Mouse (Mus musculus) heart, embryonic 10.5 days (tissue): ENCODE measurements at regions not wholly inside any gene's neighbourhood (a gene's known extent, or its start where the extent isn't known, plus 50 kb on each side); places are given as distances from the start of the nearest gene placed in this dataset.

Source experiments
- DNase-seq: peaks from one replicate; pipeline ENCODE4 v3.0.0-alpha.2; 2017; ENCODE audit warnings: low spot score
- H3K27ac ChIP-seq: fragments of 300-500 bp; sonication (generic); 2 replicates; pipeline ENCODE4 v1.5.1; 2016; ENCODE audit warnings: mild to moderate bottlenecking
- H3K27me3 ChIP-seq: fragments of 300-500 bp; sonication (generic); 2 replicates; pipeline ENCODE4 v1.6.1; 2016; ENCODE audit warnings: mild to moderate bottlenecking; ENCODE audit not compliant: poor library complexity, insufficient read depth, severe bottlenecking
- H3K36me3 ChIP-seq: fragments of 300-500 bp; sonication (generic); 2 replicates; pipeline ENCODE4 v1.6.1; 2016; ENCODE audit warnings: mild to moderate bottlenecking, moderate library complexity
- H3K4me1 ChIP-seq: fragments of 300-500 bp; sonication (generic); 2 replicates; pipeline ENCODE4 v1.6.1; 2016; ENCODE audit warnings: mild to moderate bottlenecking
- H3K4me3 ChIP-seq: fragments of 300-500 bp; sonication (generic); 2 replicates; pipeline ENCODE4 v1.5.1; 2016; ENCODE audit warnings: mild to moderate bottlenecking, moderate library complexity
- H3K9me3 ChIP-seq: fragments of 300-500 bp; sonication (generic); 2 replicates; pipeline ENCODE4 v1.6.1; 2016; ENCODE audit warnings: mild to moderate bottlenecking, moderate library complexity
- WGBS: fragments of 180-500 bp; shearing (Covaris S2); methylation state at CpG from one replicate; pipeline ENCODE4 v1.1.7; 2016; 5-methylcytosine and 5-hydroxymethylcytosine counted together

DNA sequence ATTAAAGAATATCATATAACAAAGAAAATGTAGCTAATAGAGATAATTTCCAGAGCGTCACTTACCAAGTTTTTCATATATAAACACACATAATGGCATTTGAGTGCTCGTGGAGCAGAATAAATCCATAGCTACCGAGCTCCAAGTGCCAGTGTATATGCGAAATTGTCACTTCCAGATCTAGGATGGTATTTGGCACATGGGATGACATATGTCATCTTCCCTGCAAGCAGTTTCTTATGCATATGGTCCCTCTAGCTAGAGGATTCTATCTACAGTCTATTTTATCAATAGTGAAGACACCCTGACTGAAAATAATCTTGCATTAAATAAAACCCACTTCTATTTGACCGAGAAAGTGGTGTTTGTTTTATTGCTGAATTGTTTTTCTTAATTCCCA lies 109.6 kb upstream of the Cdh6 start:
- no peaks in the 10 kb centered on the region for H3K9me3 ChIP-seq
- 0 out of 2 replicates have a peak, but pooled peaks cover 2% of the 10 kb centered on the region for H3K4me1 ChIP-seq
- no peaks in the 10 kb centered on the region for H3K36me3 ChIP-seq
- 88% methylated on average over 5 of the region's 5 CpGs for WGBS
- no peak for DNase-seq
- H3K27me3 ChIP-seq, result no peaks in the 10 kb centered on the region
- no peak overlapping the region for H3K27ac ChIP-seq
- no peak overlapping the region for H3K4me3 ChIP-seq

- DNase-seq, result no peak
- Histone ChIP-seq H3K4me3 (no peak overlapping the region), H3K27ac (no peak overlapping the region), H3K36me3 (no peaks in the 10 kb centered on the region), H3K27me3 (no peaks in the 10 kb centered on the region), H3K4me1 (peaks cover 11% of the 10 kb centered on the region), H3K9me3 (no peaks in the 10 kb centered on the region)
- WGBS, result 79% methylated on average over 8 of the region's 8 CpGs
These were observed 103.4 kb upstream of the Cdh6 start for GRCm38 (mm10) chr15:13276909-13277235.

GRCm38 (mm10) chr15:13276225-13276908 lies 102.9 kb upstream of the Cdh6 start:
- WGBS, result 53% methylated on average over 5 of the region's 5 CpGs

GRCm38 (mm10) chr15:13275326-13275725 lies 101.9 kb upstream of the Cdh6 start:
- no peaks in the 10 kb centered on the region for H3K9me3 ChIP-seq
- no peaks in the 10 kb centered on the region for H3K27me3 ChIP-seq
- WGBS, result 22% methylated on average over 5 of the region's 5 CpGs

More at GRCm38 (mm10) chr15:13276225-13276908, 102.9 kb upstream of the Cdh6 start:
- H3K36me3 ChIP-seq, result no peaks in the 10 kb centered on the region
- H3K27ac ChIP-seq, result no peak overlapping the region
- no peak for DNase-seq
- no peaks in the 10 kb centered on the region for H3K9me3 ChIP-seq
- no peak overlapping the region for H3K4me3 ChIP-seq
- H3K27me3 ChIP-seq, result no peaks in the 10 kb centered on the region
- peaks cover 11% of the 10 kb centered on the region for H3K4me1 ChIP-seq

DNA sequence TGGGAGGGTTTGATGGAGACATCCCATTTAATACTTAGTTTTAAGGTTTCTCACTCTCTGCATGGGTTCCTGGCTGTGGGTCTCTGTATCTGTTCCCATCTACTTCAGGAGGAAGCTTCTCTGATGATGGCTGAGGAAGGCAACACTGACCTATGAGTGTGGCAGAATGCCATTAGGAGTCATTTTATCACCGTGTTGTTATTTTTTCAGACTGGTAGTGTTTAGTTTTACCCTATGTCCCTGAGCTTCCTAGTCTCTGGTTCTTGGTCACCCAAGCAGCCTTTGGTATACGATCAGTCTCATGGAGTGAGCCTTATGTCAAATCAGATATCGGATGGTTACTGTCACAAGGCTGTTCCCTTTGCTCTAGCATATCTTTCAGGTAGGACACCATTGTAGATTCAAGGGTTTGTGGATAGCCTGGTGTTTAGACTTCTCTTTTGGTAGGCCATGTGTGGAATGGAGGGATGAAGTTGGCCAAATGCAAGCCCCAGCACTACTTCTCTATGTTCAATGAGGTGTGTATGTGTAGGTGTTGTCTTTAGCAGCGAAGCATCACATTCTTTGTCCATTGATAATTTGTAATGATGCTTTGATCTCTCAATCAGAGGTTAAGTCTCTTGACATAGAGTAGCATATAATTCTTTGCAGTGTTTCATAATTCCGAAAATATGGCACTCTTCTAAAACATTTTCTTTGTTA lies 101.0 kb upstream of the Cdh6 start:
- Histone ChIP-seq H3K27me3 (no peaks in the 10 kb centered on the region), H3K36me3 (no peaks in the 10 kb centered on the region), H3K4me1 (peaks cover 11% of the 10 kb centered on the region), H3K4me3 (no peak overlapping the region), H3K27ac (no peak overlapping the region), H3K9me3 (no peaks in the 10 kb centered on the region)
- no peak for DNase-seq
- WGBS, result 85% methylated on average over 5 of the region's 5 CpGs

More at GRCm38 (mm10) chr15:13275326-13275725, 101.9 kb upstream of the Cdh6 start:
- no peak for DNase-seq
- Histone ChIP-seq H3K4me1 (peaks cover 11% of the 10 kb centered on the region), H3K4me3 (no peak overlapping the region), H3K36me3 (no peaks in the 10 kb centered on the region), H3K27ac (no peak overlapping the region)

GRCm38 (mm10) chr15:13246053-13246696 lies 72.7 kb upstream of the Cdh6 start:
- WGBS, result 89% methylated on average over 11 of the region's 11 CpGs

DNA sequence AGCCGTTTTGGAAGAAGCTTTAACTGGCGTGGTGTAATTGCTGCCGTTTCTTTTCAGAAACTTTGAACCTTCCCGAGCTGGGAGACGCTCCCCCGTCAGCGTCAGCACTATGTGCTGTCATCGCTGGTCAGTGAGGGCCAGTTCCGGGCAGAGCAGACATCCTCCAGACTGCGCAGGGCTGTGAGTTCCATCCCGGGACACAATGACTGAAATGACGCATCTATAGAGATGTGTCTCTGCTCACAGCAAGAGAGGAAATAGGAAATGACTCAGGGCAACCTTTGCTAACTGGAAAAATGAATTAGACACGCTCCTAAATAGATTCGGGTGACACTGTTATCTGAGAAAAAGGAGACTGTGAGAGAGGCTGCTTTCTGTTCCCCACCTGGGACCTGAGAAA lies 70.8 kb upstream of the Cdh6 start:
- 18% methylated on average over 14 of the region's 14 CpGs for WGBS
- Histone ChIP-seq H3K36me3 (no peaks in the 10 kb centered on the region), H3K27me3 (no peaks in the 10 kb centered on the region), H3K27ac (peak overlapping the region; percentile 29; the same call in 1 of the 2 replicates), H3K4me3 (peak overlapping the region; percentile 40; the same call in 1 of the 2 replicates), H3K4me1 (0 out of 2 replicates have a peak, but pooled peaks cover 4% of the 10 kb centered on the region), H3K9me3 (no peaks in the 10 kb centered on the region)
- peak; percentile 77 for DNase-seq

More at GRCm38 (mm10) chr15:13246053-13246696, 72.7 kb upstream of the Cdh6 start:
- Histone ChIP-seq H3K27ac (no peak overlapping the region), H3K27me3 (no peaks in the 10 kb centered on the region), H3K4me1 (0 out of 2 replicates have a peak, but pooled peaks cover 4% of the 10 kb centered on the region), H3K36me3 (no peaks in the 10 kb centered on the region), H3K9me3 (no peaks in the 10 kb centered on the region), H3K4me3 (no peak overlapping the region)
- no peak for DNase-seq

- Histone ChIP-seq H3K9me3 (no peaks in the 10 kb centered on the region), H3K4me1 (0 out of 2 replicates have a peak, but pooled peaks cover 4% of the 10 kb centered on the region), H3K4me3 (no peak overlapping the region), H3K36me3 (no peaks in the 10 kb centered on the region), H3K27me3 (no peaks in the 10 kb centered on the region), H3K27ac (no peak overlapping the region)
- DNase-seq, result no peak
- WGBS, result 71% methylated on average over 4 of the region's 4 CpGs
These were observed 70.1 kb upstream of the Cdh6 start for GRCm38 (mm10) chr15:13243561-13243960.

DNA sequence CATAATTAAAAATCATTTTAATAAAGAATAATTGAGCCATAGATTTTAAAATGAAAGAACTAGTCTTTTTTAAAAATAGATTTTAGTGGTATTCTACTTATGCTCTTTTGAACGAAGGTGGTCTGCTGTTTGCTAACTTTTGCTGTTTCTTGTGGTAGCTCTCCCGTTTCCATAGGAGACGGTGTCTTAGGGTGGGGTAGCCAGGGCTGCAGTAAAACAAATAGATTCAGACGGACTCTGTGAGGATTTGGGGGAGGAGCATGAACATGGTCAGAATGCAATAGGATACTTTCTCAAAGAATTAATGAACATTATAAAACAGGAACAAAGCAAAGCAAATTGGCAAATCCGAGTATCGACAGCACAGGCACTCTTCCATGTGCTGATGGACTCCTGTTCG lies 67.5 kb upstream of the Cdh6 start:
- Histone ChIP-seq H3K36me3 (no peaks in the 10 kb centered on the region), H3K9me3 (no peaks in the 10 kb centered on the region), H3K27me3 (no peaks in the 10 kb centered on the region), H3K4me1 (0 out of 2 replicates have a peak, but pooled peaks cover 4% of the 10 kb centered on the region), H3K4me3 (no peak overlapping the region), H3K27ac (no peak overlapping the region)
- 79% methylated on average over 7 of the region's 7 CpGs for WGBS
- no peak for DNase-seq

DNA sequence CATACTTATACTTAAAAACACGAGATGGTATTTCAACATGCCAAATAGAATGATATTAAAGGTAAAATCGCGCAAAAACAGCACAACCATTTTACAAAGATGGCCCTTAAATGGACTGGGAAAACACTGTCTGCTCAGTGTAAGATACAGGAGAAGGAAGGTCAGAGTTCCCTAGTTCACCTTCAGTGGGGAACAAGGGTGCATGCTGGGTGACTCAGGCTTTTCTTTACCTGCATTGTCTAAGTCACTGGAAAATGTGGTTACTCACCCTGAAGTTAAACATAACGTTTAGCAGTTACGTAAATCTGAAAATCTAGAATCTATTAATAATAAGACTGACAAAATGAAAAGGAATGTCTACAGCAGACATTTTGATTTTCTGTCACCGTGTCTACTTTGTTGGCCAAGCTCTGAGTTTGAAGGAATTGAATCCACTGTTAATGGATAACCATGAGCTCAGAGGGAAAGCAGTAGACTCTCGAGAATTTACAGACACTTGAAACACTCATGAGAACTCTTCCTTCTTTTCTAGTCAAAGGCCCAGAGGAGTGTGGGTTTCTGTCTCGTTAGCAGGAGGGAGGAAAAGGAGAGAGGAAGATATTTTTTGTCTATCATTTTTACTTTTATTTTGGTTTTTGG lies 63.5 kb upstream of the Cdh6 start:
- no peaks in the 10 kb centered on the region for H3K9me3 ChIP-seq
- no peak overlapping the region for H3K27ac ChIP-seq
- DNase-seq, result no peak
- H3K27me3 ChIP-seq, result no peaks in the 10 kb centered on the region
- H3K4me3 ChIP-seq, result no peak overlapping the region
- H3K36me3 ChIP-seq, result no peaks in the 10 kb centered on the region
- H3K4me1 ChIP-seq, result no peaks in the 10 kb centered on the region
- WGBS, result 76% methylated on average over 8 of the region's 8 CpGs

DNA sequence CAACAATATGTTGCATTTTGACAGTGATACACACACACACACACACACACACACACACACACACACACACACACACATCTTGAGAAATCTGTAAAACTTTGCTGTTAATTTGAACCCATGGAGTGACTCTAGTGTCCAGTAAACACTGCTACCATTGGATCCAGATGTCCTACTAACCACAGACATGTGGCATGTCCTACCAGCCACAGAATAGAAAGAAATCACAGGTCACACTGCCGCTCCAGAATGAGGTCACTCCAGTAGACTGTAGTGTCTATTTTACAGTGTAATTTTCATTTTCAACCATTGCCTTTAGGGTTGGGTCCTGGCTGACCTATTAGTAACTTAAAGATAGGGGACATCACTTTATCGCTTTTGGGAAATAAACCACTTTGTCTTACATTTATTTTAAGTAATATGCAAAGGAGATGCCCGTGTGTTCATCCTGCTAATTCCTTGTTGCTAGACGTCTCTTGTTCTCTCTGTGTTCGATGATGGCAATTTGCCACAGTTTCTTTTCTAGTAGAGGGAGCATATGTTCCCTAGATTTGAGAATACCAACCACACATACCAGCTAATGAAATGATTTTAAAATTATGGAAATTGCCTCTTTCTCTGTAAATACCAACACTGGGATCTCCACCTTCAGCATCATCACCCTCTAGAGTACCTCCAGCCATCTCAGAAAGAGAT lies 59.2 kb upstream of the Cdh6 start:
- no peaks in the 10 kb centered on the region for H3K4me1 ChIP-seq
- no peak overlapping the region for H3K4me3 ChIP-seq
- H3K36me3 ChIP-seq, result no peaks in the 10 kb centered on the region
- no peaks in the 10 kb centered on the region for H3K9me3 ChIP-seq
- WGBS, result 85% methylated on average over 5 of the region's 5 CpGs
- DNase-seq, result no peak
- no peak overlapping the region for H3K27ac ChIP-seq
- H3K27me3 ChIP-seq, result no peaks in the 10 kb centered on the region

- H3K36me3 ChIP-seq, result no peaks in the 10 kb centered on the region
- no peak for DNase-seq
- no peaks in the 10 kb centered on the region for H3K27me3 ChIP-seq
- no peaks in the 10 kb centered on the region for H3K9me3 ChIP-seq
- no peak overlapping the region for H3K4me3 ChIP-seq
- H3K4me1 ChIP-seq, result no peaks in the 10 kb centered on the region
- WGBS, result 30% methylated on average over 4 of the region's 4 CpGs
- no peak overlapping the region for H3K27ac ChIP-seq
These were observed 58.1 kb upstream of the Cdh6 start for GRCm38 (mm10) chr15:13231550-13231949.
